Mouse (Mus musculus) CD4-positive helper T cell, adult 2 months (primary cell): Measurements from ENCODE around the gene Syk.

Experiments used
- DNase-seq: peaks from one replicate; pipeline ENCODE4 v3.0.0-alpha.2; 2012; ENCODE audit warnings: low read depth, missing footprints, low spot score

Syk gene

DNA sequence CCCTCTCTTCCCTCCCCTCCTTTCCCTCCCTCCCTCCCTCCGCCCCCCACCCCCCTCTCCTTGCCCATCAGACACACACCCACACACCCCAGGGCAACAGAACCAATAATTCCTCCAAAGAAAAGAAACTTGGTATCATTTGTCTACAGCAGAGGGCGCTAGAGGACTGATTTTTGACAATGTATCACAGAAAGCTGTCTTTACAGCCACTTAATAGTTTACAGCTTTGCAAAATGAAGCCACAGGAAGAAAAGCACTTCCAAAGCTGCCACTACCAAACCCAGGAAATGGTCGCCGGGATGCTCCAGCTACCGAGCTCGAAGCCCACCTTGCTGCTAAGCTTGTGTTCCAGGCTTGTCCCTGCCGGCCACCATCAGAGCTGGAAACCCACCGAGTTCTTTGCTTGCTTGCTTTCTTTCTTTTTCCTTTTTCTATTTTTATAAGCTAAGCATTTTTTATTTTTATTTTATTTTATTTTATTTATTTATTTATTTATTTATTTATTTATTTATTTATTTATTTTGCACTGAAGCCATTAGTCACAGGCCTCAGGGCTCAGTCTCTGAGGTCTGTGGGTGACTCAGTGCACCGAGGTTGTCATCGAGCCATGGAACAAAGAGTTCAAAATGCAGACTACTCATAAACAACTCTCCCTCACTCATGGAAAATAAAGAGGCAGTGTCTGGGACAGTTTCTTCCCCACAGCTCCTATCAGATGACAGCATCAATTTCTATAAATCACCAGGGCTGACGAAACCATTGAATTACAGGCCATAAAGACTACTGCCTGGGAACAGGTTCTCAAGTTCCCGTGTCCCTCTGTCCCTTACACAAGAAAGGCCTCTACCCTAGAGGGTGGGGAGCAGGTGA is 68.6 kb downstream of the Syk start:
- DNase-seq: peak; percentile 50

DNA sequence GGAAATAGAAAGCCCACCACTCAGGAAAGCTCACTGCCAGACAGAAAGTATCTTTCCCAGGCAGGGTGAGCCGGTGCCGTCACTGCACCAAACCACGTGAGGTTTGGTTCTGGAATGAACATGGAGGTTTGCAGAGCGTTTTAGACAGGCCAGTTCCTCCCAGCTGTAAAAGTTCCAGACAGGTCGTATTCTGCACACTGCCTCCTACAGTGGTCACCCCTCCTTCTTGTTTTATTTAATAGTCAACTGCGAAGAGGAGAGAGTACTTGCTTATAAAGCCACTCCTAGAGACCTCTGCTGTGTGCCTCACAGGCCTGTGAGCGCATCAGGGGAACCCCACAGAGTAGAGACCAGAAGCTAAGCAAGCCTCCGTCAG is 69.3 kb downstream of the Syk start:
- no peak for DNase-seq

DNA sequence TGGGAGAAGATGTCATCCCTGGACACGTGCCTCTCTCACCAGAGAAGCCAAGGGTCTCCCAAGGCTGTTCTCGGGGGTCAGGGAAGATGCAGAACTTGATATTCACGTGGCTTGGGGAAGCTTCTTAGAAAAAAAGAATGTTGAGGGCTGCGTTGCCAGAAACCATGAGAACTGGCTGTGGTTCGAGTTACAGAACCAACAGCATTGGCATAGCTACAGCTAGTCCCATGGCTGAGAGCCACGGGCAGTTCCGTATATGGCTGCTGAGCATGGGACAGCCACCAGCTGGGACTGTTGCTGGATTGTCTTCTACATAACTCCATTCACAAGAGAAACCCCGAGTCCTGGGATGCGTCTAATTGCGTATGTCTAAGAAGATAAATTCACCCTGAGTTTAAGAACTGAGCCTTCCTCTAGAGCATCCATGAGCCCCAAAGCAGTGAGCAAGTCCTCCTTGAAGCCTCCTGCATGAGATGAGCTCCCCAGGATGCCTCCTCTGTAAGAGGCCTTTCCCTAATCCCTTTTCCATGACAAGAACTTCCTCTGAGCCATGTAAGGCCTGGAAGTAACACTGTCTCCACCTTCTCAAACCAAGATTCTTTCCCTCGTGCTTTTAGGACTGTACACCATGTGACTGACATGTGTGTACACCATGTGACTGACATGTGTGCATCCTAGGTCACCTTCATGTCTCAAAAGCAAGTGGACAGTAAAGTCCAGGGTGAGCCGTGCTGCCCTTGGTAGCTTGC is 71.3 kb downstream of the Syk start:
- no peak for DNase-seq

DNA sequence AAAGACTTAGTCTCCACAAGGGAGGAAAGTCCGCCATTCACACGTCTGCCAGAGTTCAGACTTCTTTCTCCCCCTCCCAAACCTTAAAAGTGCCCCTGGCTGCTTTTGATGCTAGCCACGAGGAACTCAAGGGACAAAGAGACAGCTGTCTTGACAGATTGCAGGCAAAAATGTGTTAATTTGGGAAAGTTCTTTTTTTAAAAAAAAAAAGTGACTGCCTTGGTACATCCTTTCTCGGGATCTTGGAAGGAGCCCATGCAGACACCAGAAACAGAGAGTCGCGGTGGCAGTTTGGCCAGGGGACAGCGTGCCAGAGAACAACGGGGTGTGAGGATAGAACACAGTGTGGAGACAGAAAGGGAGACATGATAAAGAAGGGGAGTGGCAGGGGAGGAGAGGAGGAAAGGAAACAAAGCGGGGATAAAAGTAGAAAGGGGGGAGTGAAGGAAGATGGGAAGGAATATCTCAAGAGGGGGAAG is 71.9 kb downstream of the Syk start:
- no peak for DNase-seq

DNA sequence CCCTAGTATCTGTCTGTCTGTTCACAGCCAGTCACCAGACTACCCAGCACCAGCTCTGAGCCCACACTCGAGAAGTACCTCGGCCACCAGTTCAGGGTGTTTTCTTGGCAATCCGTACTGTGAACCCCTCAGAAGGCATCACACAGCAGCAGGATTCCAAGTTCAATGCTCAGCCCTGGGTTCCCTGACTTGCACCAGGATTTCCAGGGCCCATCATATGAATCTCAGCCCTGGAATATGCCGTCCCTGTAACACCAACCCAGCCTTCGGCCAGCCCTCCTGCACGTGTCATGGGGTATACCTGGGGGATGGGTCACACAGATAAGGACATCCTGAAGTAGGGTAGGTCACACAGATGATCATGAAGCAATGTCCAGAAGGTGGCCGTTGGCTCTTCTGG is 75.0 kb downstream of the Syk start:
- DNase-seq: no peak

DNA sequence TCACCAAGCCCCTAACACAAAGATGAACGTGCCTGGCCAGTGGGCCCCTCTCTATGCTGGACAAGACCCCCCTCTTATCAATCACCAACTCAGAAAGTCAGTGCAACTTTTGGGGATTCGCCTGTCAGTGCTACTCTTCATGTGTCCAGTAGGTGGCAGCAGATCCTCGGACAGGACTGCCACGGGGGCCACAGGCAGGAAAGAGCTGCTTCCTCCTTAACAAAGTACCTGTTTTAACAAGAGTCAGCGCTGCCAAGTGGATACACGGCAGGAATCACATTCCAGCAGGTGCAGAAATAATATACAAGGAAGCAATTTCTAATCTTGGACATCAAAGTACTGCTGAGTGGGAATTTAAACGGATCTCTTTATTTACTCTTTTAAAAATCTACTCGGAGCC is 75.5 kb downstream of the Syk start:
- peak; percentile 51 for DNase-seq

DNA sequence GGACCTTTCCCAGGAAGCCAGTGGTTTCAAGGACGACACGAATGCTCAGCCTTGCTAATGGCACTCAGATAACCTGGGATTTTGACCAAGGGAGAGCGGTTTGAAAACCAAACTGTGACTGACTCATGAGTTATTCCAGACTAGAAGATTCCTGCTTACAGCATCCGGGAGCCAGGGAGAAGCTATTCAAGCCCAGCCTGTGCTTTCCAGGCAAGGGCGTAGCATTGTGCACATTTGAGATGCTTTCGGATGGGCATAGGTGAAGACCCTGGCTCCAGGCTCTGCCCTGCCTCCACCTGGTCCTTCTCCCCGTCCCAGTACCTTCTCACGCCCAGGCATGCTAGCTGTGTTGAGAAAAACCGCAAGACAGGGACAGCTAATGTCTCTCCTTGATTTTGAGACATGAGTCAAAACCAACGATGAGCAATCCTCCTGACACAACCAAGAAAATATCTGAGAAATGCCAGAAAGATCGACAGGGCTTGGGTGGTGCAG is 76.2 kb downstream of the Syk start:
- DNase-seq: no peak

DNA sequence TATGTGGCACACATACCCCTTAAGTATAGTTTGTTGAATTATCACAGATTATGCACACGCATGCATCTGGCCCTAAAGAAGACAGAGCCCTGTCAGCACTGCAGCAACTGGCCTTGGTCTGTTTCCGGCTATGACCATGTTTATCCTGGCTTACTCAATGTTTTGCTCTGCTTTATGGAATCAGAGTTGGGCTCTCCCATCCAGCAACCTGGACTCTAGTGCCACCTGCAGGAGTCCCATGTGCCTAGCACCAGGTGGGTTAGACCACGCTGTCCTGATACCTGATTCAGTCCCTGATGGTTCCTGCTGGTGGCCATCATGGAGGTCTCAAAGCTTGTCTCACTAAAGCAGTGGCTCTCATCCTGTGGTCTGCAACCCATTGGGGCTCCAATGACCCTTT is 86.9 kb downstream of the Syk start:
- no peak for DNase-seq

DNA sequence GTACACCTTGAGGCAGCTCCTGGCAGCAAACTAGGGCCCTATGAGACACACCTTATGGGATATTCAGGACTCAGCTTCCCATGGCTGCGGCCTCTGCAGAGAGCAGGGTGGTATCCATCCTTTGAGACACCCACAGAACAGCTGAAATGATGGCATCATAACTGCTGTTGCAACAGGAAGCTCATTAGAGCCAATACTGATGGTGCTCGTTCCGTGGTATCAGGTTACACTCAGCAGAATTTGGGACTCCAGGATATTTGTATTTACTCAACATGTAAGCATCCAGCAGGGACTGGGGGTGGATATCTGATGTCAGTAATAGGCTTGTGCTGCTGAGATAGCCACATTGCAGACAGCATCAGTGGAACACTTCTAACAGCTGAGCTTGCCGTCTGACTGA is 90.3 kb downstream of the Syk start:
- DNase-seq: no peak

DNA sequence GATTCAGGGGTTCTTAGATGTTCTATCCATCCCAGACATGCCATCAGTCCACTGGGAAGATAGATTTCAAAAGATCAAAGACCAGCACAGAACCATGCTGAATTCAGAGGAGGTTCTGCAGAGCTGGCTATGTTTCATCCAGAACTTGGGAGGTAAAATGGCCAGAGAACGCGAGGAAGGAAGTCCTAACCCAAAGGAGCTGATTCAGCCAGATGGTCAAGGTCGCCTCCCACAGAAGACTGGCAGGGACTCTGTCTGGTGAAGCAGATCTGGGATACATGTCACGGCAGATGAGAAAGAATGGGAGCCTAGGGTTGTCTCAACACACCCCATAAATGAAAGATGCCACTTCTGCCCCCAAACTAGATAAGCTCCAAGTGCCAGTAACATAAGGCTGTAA is 90.9 kb downstream of the Syk start:
- DNase-seq: no peak

DNA sequence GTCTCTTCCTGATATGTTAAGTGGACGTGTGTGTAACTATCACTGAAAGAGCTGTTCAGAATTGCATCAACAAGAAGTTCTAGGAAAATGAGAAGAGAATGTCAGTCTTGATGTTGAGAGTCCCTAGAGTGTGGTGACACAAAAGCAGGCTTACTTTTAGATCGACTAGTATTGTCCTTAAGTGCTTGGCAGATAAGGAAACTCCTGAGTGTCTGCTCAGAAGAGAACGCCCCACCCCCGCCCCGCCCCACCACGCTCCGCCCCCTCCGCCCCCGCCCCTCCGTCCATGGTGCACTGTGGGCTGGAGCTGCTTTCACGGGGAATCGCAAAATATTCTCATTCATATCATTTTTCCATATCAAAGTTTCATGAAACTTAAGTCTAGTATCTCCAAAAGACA is 91.9 kb downstream of the Syk start:
- no peak for DNase-seq

DNA sequence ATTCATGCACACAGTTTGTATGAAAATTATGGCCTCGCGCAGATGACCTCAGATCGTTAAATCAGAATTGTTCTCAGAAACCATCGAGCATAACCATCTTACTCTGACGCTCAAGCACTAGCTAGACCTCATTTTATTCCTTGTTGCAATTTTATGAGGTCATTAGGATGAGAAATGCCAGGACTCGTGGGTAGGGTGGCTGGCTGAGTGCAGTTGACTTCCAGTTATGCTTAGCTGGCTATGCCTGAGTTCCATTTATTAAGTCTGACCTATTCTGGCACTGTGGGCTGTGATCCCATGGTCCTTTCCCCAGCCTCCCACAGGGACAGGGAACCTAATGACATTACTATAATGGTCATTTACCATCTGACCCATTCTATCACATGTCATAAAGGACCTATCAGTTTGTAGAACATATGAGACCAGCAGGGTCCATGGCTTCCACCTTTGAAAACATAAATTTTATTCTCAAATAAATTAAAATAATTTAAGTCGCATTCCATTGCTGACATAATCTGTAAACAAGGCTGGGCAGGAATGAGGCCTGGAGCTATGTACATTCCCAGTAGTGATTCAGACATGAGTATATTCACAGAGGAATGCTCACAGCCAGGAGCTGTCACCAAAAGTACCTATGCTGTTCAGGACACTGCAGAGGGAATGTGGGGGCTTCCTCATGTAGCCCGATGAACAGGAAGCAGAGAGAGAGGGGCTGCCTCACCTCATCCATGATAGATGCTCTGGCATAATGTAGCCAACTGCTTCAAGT is 92.7 kb downstream of the Syk start:
- DNase-seq: no peak

DNA sequence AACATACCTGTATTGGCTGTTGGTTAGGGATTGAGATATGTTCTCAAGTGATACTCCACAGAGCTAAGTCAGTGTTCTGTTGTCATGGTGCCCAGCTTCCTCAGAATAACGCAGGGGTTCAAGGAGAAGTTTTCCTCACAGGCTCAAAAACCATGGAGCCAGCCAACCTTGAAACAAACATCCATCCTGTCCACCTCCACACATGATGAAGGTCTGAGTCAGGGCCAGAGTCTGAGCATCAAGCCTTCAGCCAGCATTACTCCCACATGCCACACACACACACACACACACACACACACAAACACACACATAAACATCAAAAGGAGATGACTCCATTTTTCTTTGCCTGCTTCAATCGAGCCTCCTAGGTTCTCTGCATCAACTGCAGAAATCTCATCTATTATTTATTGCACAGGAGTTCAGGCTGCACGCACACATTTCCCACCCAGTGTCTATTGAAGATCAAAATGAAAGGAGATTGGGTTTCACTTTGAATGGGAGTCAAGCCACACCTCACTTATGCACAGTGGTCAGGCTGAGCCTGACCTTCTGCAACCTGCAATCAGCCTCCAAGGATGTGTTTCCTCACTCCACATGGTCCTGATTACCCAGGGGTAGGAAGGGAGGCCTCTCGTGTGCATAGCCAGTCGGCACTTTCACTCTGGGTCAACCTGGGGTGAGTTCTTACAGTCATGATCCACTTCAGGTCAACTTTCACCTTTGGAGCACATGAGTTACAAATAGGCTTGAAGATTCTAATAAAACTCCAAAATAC is 93.9 kb downstream of the Syk start:
- no peak for DNase-seq

DNA sequence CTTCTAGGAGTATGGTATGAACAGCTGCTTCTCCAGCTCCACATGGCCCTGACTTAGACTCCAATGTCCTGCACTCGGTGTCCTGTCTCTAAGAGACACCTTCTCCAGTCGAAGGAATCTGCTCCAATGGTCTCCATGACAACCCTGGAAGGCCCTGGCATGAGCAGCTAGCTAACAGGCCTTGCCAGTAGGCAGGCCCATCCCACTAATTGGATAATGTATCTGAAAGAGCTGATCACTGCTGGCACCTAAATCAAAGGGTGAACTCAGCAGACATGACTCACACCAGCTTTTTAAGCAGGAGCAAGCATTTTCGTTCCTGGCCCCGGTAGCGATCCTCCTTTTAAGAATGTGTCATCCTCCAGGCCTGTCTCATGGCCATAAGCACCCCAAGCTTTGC is 96.9 kb downstream of the Syk start:
- no peak for DNase-seq

DNA sequence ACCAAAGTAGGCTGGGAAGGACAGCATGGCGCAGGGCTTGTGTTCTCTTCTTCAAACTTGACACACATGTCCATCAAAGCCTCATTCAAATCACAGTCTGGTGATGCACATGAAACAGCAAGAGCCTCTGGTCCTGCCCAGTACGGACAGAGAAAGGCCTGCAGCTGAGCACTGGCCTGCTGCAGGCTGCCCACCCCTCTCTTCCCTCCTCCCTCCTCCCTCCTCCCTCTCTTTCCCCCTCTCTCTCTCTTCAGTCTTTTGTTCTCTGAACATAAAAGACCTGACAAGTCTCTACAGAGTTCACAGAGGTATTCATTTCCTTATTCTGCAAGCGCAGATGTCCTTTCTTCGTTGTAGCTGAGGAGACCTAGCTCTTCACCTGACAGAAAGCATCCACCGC is 99.1 kb downstream of the Syk start:
- DNase-seq: no peak

DNA sequence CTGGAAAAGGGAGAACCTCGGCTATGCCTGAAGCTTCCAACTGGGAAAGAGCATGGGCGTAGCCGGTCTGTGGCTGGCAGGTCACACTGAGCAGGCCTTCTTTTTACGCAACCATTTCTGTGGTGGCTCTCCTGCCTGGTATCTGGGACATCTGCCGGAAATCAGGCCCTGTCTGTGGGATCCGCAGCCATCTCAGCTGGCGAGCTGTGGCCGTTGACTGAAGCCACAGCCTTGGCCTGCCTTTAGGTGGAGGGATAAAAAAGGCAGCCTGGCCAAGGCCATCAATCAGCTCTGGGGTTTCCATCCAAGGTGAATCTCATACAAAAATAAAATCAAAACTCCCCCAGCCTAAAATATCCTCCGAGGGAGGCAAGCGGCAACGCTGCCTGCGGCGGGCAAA is 107.5 kb downstream of the Syk start:
- no peak for DNase-seq

DNA sequence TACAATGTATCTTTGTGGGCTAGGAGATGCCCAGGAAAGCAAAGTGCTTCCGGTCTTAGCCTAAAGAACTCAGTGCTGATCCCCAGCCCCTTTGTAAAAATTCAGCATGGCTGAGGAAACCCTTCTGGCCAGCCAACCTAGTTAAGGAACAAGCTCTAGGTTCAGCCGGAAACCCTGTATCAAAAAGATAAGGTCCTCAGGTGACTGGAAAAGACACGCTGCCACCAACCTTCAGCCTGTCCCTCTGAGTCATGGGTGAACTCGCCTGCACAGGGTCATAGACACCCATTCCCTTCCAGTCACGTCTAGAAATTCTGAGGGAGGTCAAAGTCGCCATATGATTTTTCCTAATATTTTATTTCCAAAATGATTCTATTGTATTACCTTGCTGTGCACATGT is 109.3 kb downstream of the Syk start:
- DNase-seq: no peak

DNA sequence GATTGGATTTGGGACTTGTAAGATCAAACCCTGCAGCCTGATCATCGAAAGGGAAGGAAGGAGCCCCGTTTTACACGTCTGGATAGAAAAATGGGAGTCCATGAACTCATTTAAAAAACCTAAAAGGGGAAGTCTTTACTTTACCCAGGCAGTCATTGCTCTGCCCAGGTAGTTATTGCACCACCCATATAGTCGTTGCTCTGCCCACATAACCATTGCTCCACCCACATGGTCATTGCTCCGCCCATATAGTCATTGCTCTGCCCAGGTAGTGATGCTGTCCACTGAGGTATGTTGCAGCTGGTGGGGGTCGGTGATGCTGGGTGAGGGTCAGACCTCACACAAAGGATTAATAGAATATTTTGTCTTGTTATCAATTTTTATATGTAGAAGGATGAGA is 111.9 kb downstream of the Syk start:
- DNase-seq: no peak
